Mouse (Mus musculus) c-Kit-positive CD71-positive TER-119-negative erythroid progenitor cells, embryonic 14.5 days (primary cell): ENCODE data around the gene Ctcf.

Experiments used
- DNase-seq: peaks from one replicate; pipeline ENCODE4 v3.0.0-alpha.2; 2013; ENCODE audit warnings: low read depth

Gene Ctcf

GRCm38 (mm10) chr8:105617451-105618278 lies 18.7 kb upstream of the Ctcf start:
- no peak for DNase-seq

DNA sequence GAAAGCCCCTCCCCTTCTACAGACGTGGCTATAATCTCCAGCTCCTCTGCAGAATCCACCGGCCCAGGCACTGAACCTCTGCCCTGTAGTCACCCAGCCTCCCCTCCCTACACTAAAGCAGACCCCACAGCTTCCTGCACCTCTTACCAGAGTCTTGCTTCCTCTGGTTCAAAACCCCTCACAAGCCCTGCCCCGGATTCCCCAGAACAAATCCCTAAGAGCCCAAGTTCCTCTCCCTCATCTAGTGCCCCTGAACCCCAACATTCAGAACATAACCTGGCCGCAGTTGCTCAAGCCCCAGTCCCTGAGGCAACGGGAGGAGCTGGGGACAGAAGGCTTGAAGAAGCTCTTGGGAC lies 18.1 kb upstream of the Ctcf start:
- DNase-seq, result no peak

GRCm38 (mm10) chr8:105618892-105619591 lies 17.3 kb upstream of the Ctcf start:
- no peak for DNase-seq

DNA sequence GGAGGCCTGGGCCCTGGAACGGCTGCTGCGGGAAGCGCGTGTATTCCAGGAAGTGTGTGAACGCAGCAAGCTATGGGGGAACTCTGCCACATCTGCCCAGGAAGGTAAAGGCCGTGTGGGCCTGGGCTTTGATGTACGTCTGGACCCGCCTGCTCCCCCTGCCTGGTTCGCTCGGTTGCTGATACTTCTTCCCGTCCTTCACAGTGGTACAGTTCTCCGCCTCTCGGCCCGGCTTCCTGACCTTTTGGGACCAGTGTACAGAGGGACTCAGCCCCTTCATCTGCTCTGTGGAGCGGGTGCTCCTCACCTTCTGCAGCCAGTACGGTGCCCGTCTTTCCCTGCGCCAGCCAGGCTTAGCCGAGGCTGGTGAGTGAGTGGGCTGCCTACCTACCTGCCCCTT lies 16.2 kb upstream of the Ctcf start:
- DNase-seq, result no peak

DNA sequence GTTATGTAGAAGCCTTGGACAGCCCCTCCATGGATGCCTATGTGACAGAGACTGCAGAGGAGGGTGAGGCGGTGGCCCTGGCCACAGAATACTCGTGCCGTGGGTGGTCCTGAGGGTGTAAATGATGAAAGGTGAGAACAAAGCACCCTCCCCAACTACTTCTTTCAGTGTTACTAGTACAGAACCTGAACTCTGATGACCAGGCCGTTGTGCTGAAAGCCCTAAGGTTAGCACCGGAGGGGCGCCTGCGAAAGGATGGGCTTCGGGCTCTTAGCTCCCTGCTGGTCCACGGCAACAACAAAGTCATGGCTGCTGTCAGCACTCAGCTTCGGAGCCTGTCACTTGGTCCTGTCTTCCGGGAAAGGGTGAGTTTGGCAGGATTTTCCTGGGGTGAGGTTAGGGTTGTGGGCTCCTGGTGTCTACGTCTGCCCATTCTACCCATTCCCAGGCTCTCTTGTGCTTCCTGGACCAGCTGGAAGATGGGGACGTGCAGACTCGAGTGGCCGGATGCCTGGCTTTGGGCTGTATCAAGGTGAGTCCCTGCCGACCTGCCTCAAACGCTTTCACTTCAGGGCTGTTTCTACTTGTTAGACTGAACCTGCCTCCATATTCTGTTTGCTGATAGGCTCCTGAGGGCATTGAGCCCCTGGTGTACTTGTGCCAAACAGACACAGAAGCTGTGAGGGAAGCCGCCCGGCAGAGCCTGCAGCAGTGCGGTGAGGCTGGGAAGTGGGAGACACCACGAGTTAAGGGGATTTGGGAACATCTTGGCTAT lies 15.2 kb upstream of the Ctcf start:
- no peak for DNase-seq

DNA sequence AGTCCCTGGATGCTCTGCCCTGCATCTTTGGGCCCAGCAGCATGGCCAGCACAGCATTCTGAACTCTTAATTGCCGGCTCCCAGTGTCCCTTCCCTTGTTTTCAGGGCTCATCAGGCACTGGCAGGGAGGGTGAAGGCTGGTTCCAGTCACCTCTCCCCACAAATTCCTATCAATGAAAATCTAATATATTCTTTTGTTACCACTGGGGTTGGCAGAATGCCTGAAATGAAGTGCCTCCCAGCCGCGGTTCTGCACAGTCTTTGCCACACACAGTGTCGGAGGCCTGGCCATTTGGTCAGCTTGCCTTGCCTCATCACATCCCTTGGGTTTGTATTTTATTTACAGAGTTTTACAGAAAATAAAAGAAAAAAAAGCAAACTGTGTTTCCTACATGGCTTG lies 14.5 kb upstream of the Ctcf start:
- DNase-seq, result no peak

DNA sequence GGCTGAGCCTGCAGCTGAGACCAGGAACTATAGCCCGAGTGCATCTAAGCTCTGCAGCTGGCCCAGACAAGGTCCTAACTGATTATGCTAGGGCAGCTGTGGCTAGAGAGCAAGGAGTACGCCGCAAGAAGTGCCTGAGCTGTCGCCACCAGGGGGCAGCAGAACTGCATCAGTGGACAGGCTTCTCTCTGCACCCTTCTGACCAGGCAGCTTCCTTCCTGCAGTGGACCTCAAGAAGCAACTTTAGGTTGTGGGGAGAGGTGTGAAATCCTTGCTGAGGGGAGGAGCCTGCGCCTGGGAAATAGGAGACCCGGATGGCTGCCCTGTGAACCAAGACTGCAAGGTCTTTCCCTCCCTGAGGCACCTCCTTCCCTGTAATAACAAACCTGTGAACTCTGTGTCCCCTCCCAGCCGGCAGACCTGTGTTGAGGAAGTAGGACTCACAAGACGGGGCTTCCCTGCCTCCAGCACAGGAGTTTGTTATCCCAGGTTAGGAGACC lies 13.9 kb upstream of the Ctcf start:
- peak; percentile 91 for DNase-seq

- no peak for DNase-seq
These were observed 13.2 kb upstream of the Ctcf start for GRCm38 (mm10) chr8:105623118-105623517.

DNA sequence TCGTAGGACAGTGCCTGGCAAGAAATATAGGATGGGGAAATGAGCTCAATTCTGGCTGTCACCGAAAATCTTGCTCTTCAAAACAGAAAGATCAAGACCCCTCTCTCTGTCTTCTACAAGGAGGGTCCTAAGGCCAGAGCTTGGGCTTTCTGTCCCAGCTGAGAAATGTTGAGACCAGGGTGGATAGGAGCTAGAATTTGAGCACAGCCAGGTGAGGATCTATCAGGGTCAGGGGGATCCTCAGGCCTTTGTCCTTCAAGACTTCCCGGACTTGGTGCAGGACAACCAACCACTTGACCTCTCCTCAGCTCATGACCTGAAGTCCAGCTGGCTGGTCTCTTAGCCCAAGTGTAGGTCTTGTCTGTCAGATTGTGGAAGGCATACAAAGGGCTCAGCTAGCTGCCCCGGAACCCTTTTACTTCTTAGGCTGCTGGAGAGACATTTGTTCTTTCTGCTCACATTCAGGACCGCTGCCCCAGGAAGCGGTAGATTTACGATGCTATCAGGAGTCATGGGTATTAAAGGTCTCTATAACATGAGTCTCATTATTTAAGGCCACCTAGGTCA lies 12.6 kb upstream of the Ctcf start:
- no peak for DNase-seq

DNA sequence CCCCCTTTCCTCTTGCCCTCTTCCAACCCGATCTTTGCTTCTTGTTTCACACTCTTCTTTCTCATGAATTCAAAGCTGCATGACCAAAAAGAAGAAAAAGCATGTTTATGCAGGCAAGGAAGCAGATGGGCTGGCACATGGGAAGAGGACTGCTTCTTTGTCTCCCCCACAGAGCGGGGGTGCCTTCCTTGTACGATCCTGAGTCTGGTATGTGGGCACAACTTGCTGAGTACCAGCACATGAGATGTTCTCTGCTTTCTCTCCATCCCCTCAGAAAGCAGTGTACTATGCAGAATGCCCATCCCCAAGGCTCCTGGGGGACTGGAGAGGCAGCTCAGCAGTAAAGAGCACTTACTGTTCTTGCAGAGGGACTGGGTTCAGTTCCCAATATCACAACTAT lies 12.0 kb upstream of the Ctcf start:
- no peak for DNase-seq

DNA sequence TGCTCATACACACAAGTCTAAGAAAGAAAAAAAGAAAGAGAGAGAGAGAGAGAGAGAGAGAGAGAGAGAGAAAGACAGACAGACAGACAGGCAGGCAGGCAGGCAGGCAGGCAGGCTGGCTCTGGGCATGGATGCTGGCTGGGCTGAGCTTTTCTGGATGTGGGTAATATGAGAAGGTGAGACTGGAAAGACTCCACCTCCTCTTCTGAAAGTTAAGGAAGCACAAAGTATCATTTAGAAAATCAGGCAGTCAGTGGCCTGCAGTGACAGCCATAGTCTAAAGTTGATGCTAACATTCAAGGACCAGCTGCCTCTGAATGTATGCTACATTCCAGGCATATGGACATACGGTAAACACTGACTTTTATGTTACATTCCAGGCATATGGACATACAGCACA lies 11.5 kb upstream of the Ctcf start:
- DNase-seq, result no peak

DNA sequence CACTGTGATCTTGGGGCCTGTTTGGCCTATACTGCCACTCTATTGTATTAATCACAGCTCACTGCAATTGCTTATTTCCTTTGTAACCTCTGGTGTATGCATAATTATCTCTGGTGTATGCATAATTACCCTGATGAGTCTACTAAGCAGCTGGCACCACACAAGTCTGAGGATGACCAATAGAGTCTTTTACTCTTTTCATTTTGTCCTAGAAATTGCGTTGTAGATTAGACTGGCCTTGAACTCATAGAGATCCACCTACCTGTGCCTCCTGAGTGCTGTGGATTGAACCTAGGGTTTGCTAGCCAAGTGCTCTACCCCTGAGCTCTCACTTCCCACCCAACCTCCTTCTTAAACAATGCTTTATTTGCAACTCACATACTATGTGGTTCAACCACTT lies 10.3 kb upstream of the Ctcf start:
- no peak for DNase-seq

DNA sequence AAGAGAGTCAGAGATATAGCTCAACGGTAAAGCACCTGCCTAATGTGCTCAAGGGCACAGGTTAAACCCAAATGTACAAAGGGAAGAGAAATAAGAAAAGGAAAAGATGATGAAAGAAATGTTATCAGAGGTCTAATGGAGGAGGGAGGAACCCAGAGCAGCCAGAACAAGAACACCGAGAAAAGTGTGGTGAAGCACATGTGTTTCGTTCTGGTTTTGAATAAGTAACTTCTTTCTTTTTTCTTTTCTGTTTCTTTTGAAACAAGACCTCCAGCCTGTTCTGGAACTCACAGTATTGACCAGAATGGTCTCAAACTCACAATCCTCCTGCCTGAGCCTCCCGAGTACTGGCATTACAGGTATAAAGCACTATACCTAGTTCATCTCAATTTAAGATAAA lies 7.0 kb upstream of the Ctcf start:
- DNase-seq, result no peak

DNA sequence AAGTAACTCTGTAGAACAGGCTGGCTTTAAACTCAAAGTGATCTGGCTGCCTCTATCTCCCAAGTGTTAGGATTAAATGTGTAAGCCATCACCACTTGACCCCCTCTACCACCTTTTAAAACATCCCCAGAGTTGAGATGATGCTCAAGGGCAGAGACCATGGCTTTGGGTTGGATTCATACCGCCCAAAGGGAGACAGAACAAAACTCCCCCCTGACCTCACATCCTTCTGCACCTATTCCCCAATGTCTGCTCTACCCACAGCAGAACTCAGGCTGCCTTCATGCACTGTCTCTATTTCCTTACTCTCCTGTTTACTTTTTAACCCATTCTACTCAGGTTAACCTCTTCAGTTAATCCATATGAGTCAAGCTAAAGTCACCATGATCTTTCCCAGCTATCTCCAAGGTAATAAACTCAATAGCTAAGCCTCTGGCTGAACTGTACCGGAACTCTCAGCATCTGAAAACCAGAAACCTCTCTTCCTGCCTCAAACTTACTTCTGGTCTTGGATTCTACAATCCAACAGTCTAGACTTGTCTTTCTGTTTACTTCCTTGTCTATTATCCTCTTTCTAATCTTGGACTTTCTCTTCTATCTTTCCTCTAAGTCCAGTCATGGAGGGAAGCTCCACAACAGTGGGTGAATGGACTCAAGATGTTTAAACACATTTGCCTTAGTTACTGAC lies 1.5 kb upstream of the Ctcf start:
- no peak for DNase-seq

GRCm38 (mm10) chr8:105635481-105635880 lies 887 bp upstream of the Ctcf start:
- no peak for DNase-seq

DNA sequence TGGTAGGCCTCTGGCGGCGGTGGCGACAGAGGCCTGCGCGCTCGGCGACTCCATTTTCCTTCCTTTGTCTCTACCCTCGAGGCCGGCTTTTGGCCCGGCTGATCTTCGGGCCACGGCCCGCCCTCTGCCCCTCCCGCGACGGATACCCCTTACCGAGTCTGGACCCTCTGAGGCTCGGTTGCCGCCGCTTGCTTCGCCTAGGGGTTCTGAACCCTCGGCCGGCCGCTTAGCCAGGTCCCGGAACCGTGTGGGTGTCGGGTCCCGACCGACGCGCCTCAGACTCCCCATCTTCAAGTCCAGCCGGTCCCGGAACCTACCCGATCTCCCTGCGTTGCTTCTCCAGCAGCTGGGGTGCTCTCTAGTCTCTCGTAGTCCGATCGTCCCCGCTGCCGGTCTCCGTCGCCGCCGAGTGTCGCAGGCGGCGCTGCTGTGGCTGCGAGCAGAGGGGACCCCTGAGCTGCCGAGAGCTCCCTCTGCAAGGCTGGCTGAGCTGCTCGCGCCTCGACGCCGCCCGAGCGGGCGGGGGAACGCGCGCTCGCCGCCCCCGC lies 669 bp downstream of the Ctcf start, which contains the start of gene Agrp:
Agrp (minus strand) TSS at position 431 of the 548 bp plus-strand sequence.
- DNase-seq, result no peak

- DNase-seq, result peak; percentile 50
These were observed 1.3 kb downstream of the Ctcf start for GRCm38 (mm10) chr8:105637601-105638041.

GRCm38 (mm10) chr8:105638510-105638909 lies 2.1 kb downstream of the Ctcf start:
- no peak for DNase-seq

DNA sequence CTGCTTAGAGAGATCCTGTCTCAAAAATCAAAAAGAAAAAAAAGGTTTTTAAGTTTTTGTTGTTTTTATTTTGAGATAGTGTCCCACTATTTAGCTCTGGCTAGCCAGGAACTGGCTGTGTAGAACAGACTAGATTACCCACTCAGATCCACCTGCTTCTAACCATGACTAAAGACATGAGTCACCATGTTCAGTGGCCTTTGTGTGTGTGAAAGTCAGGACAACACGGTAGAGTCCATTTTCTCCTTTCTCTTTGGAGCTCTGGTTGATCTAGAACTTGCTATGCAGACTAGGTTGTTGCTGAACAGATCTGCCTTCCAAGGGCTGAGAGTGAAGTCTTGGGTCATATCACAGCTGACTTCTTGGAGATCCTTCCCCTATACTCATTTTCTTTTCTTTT lies 3.5 kb downstream of the Ctcf start:
- DNase-seq, result no peak

- DNase-seq, result no peak
These were observed 4.1 kb downstream of the Ctcf start for GRCm38 (mm10) chr8:105640511-105640910.

DNA sequence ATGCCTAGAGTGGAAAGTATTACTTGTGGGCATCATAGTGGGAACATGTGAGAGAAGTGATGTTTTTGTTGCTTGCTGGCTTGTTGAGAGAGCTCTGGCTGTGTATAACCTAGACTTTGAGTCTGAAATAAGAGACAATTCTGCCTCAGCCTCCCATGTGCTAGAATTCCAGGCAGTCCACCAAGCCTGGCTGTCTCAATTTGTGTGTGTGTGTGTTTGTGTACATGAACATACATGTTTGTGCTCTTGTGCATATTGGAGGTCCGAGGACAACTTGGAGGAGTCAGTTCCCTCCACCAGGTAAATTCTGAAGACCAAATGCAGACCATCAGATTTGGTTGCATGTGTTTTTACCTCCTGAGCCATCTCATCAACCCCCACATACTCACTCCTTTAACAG lies 8.8 kb downstream of the Ctcf start:
- no peak for DNase-seq
